Mouse (Mus musculus) heart, postnatal 0 days (tissue): ENCODE results near the gene Krt23.

Experiments
- CTCF ChIP-seq: IDR thresholded peaks from 2 replicates; pipeline ENCODE4 v1.5.1; 2016; ENCODE audit warnings: antibody characterized with exemption, control low read depth, low read depth
- EP300 ChIP-seq: IDR thresholded peaks from 2 replicates; pipeline ENCODE4 v1.6.1; 2016; ENCODE audit warnings: antibody characterized with exemption, low read depth

- no peak for TF ChIP-seq EP300
- TF ChIP-seq CTCF: no peak
Measured at GRCm38 (mm10) chr11:99472405-99472804, 20.5 kb downstream of the Krt23 start.
